Mouse (Mus musculus) spleen, adult 2 months (tissue): ENCODE results near the gene Tprgl.

ENCODE experiments used
- CTCF ChIP-seq: fragments of 200-500 bp; IDR thresholded peaks from 2 replicates; pipeline ENCODE4 v1.5.1; 2011; ENCODE audit warnings: mild to moderate bottlenecking, inconsistent platforms; ENCODE audit not compliant: insufficient read depth, insufficient read length, insufficient replicate concordance; ENCODE audit errors: extremely low read depth
- POLR2A ChIP-seq: fragments of 200-500 bp; IDR thresholded peaks from 2 replicates; pipeline ENCODE4 v1.6.1; 2011; ENCODE audit warnings: low read depth, low read length, inconsistent platforms

DNA sequence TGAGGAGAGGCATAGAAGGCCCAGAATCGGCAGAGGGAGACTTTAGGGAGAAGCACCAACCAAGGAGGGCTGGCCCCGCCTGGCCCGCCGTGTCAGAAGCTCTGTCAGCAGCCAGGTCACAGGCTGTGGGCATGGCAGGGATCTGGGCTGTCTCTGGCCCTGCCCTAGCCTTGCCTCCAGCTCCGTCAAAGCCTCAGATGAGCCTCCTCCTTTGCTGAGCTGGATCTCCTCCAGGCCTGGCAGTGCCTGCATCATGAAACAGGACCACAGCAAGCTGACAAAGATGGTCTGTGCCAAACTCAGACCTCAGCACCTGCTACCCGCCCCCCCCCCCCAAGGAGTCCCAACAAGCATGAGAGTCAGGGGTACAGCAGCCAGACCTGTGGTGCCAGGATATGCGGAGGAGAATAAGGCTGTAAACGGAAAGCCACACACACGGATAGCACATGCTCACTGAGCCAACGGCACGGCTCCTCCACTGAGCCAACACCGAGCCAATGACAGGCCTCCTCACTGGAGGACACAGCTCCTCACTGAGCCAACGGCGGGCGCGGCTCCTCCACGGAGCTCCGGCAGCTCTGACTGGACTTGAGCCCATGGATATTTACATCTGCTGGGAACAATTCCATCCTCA lies 51.1 kb downstream of the Tprgl start:
- no peak for TF ChIP-seq CTCF
- no peak for TF ChIP-seq POLR2A
